Mouse (Mus musculus): Measurements from ENCODE around the gene Stk32c. TPM values are rescaled to one million over a fixed set of nuclear protein-coding genes. Genes with fewer than 3 reads are reported as not detected.

The Stk32c gene
- polyA plus RNA-seq, 1 experiment from 2014 or later, result 0.15 TPM

DNA sequence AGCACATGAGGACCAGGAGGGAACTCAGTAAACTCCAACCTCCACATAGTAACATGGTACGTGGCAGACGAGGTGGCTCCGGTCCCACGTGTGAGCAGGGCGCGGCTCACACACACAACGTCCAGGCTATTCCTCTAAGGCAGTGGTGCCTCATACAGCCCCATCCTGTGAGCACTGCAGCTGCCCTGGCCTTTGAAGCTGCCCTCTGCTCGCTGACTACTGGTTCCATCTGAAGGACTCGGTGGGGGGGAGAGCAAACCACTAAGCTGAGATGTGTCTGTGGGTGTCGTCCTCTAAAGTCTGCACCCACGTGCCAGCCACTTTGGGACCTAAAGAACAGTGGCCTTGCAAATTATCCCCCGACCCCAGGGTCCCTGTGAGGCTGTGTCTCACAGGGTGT, 17.1 kb upstream of the Stk32c start:
- no peaks in the 10 kb centered on the region for H3K36me3 ChIP-seq (ENCODE audit: control insufficient read depth, insufficient read depth, low read length)
- no peak overlapping the region for H3K9ac ChIP-seq (ENCODE audit: low read depth, low read length)
- no peak overlapping the region for H3K4me2 ChIP-seq (ENCODE audit: low read depth, low read length)
- no peaks in the 10 kb centered on the region for H3K27me3 ChIP-seq (replicated peaks; ENCODE audit: control insufficient read depth, insufficient read depth, low read length)
- no peaks in the 10 kb centered on the region for H3K9me3 ChIP-seq (ENCODE audit: control insufficient read depth, low read length)
- WGBS, result 63% methylated on average over 12 of the region's 12 CpGs
- ATAC-seq, result no peak
- H3K27ac ChIP-seq (ENCODE audit: low read length), result no peak overlapping the region
- peaks cover 16% of the 10 kb centered on the region for H3K4me1 ChIP-seq (ENCODE audit: control insufficient read depth, insufficient read depth, low read length)
- no peak overlapping the region for H3K4me3 ChIP-seq (ENCODE audit: low read length)

DNA sequence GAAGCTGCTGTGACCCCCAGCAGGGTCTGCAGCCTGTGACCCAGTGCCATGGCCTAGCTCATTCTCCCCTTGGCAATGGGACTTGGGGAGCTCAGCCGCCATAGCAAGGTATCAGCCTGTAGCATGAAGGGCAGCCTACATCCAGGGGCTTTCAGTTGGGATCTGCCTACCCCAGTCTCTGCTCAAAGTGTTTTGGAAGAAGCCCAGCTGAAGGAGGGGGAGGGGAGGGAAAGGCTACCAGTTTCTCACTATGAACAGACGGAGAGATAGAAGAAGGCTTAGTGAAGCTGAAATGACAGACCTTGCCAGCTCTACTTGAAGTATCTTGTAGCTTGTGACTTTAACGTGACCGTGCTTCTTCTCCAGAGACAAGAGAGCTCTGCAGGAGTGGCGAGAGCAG, 16.7 kb upstream of the Stk32c start:
- H3K4me2 ChIP-seq (ENCODE audit: low read depth, low read length), result no peak overlapping the region
- H3K27ac ChIP-seq (ENCODE audit: low read length), result no peak overlapping the region
- no peak overlapping the region for H3K4me3 ChIP-seq (ENCODE audit: low read length)
- no peak for ATAC-seq
- 80% methylated on average over 5 of the region's 5 CpGs for WGBS
- H3K4me1 ChIP-seq (ENCODE audit: control insufficient read depth, insufficient read depth, low read length), result peaks cover 16% of the 10 kb centered on the region
- no peaks in the 10 kb centered on the region for H3K36me3 ChIP-seq (ENCODE audit: control insufficient read depth, insufficient read depth, low read length)
- no peaks in the 10 kb centered on the region for H3K9me3 ChIP-seq (ENCODE audit: control insufficient read depth, low read length)
- H3K27me3 ChIP-seq (replicated peaks; ENCODE audit: control insufficient read depth, insufficient read depth, low read length), result no peaks in the 10 kb centered on the region
- no peak overlapping the region for H3K9ac ChIP-seq (ENCODE audit: low read depth, low read length)

DNA sequence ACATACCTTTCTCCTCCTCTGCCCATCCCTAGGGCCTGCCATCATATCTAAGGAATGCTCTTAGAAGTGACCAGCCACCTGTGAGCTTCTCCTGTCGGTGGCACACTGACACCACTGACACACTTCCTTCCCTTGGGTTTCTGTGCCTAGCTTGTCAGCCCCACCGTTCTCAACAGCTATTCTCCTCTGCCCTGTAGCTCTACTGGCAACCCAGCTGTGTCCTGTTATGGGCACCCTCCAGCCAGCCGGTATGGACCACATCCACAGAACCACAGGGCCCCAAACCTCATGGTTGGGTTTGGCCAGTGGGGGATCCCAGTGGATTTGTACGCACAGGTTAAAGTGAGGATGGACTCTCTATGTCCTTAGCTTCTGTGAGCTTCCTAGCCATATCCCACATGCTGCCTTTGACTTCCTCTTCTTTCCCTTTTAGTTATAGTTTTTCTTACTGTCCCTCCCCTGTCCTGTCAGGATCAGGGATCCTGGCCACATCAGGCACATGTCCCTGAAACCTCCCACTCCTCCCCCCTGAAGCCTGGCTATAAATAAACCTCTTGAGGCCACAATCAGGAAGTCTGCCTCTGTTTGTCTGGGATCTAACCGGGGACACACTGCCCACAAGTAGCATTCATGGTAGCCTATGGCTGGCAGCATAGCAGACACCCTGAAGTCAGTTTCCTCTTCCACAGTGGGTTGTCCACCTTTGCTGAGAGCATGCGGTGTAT, 15.5 kb upstream of the Stk32c start:
- Histone ChIP-seq H3K4me2 (ENCODE audit: low read depth, low read length) (no peak overlapping the region), H3K27ac (ENCODE audit: low read length) (no peak overlapping the region), H3K4me1 (ENCODE audit: control insufficient read depth, insufficient read depth, low read length) (peaks cover 5% of the 10 kb centered on the region; the same call in 1 of the 2 replicates), H3K9me3 (ENCODE audit: control insufficient read depth, low read length) (no peaks in the 10 kb centered on the region), H3K4me3 (ENCODE audit: low read length) (no peak overlapping the region), H3K9ac (ENCODE audit: low read depth, low read length) (no peak overlapping the region), H3K27me3 (replicated peaks; ENCODE audit: control insufficient read depth, insufficient read depth, low read length) (no peaks in the 10 kb centered on the region), H3K36me3 (ENCODE audit: control insufficient read depth, insufficient read depth, low read length) (no peaks in the 10 kb centered on the region)
- ATAC-seq, result no peak
- WGBS, result 68% methylated on average over 6 of the region's 6 CpGs

DNA sequence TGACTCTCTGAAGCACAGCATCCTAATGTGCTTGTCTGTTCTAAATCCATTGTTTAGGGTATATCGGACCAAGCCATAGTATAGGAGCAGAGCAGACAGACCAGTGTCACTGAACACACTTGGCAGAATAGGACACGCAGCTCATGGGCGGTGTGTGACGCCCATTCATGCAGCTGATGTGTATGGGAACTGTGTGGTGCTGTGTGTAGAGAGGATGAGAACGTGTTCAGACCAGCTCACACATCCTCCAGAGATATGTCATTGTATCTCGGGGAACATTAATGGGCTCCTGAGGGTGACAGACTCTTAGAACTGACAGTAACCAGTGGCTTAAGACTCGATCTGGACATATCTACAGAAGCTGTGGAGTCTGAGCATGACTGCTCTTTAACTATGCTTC, 13.3 kb upstream of the Stk32c start:
- Histone ChIP-seq H3K4me1 (ENCODE audit: control insufficient read depth, insufficient read depth, low read length) (0 out of 2 replicates have a peak, but pooled peaks cover 5% of the 10 kb centered on the region), H3K27me3 (replicated peaks; ENCODE audit: control insufficient read depth, insufficient read depth, low read length) (no peaks in the 10 kb centered on the region), H3K36me3 (ENCODE audit: control insufficient read depth, insufficient read depth, low read length) (no peaks in the 10 kb centered on the region), H3K4me3 (ENCODE audit: low read length) (no peak overlapping the region), H3K9me3 (ENCODE audit: control insufficient read depth, low read length) (no peaks in the 10 kb centered on the region), H3K4me2 (ENCODE audit: low read depth, low read length) (no peak overlapping the region), H3K27ac (ENCODE audit: low read length) (no peak overlapping the region), H3K9ac (ENCODE audit: low read depth, low read length) (no peak overlapping the region)
- ATAC-seq, result no peak
- WGBS, result 84% methylated on average over 7 of the region's 7 CpGs

DNA sequence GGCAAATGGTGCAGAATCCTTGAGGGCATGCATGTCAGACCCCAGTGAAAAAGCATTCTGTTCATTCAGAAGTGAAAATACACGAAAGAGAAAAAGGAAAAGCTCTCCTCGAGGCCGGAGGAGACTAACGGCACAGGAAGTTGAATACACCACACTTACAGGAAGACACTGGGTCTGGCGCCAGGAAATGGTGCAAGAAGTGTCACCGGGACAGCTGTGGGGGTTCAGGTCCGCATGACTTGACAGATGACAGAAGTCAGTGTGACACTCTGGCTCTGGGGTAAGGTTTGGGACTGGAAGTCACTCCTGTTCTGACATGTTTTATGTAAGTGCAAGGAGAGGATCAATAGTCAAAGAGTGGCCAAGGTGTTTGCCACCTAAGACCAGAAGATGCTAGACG, 11.6 kb upstream of the Stk32c start:
- no peaks in the 10 kb centered on the region for H3K9me3 ChIP-seq (ENCODE audit: control insufficient read depth, low read length)
- no peak overlapping the region for H3K4me3 ChIP-seq (ENCODE audit: low read length)
- no peak overlapping the region for H3K27ac ChIP-seq (ENCODE audit: low read length)
- H3K36me3 ChIP-seq (ENCODE audit: control insufficient read depth, insufficient read depth, low read length), result no peaks in the 10 kb centered on the region
- WGBS, result 61% methylated on average over 8 of the region's 8 CpGs
- peaks cover 8% of the 10 kb centered on the region; the same call in 1 of the 2 replicates for H3K4me1 ChIP-seq (ENCODE audit: control insufficient read depth, insufficient read depth, low read length)
- no peak for ATAC-seq
- H3K9ac ChIP-seq (ENCODE audit: low read depth, low read length), result no peak overlapping the region
- H3K27me3 ChIP-seq (replicated peaks; ENCODE audit: control insufficient read depth, insufficient read depth, low read length), result no peaks in the 10 kb centered on the region
- no peak overlapping the region for H3K4me2 ChIP-seq (ENCODE audit: low read depth, low read length)

DNA sequence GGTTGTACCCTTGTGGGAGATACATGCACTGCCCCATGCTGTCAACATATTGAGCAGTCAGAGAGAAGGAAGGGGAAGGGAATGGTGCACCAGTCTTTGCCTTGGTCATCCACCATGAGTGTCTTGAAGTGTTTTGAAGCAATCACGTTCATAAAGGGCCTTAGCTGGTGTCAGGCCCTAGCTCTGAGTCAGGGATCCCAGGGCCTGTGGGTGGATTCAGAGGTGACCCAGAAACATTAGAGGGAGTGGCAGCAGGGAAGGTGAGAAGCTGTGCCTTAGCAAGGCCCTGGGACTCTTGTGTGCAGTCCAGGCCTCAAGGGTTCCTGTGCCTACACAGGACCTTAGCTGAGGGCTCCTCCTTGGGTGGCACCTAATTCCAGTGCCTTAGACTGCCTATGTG, 11.0 kb upstream of the Stk32c start:
- Histone ChIP-seq H3K4me3 (ENCODE audit: low read length) (no peak overlapping the region), H3K4me2 (ENCODE audit: low read depth, low read length) (no peak overlapping the region), H3K27ac (ENCODE audit: low read length) (no peak overlapping the region), H3K27me3 (replicated peaks; ENCODE audit: control insufficient read depth, insufficient read depth, low read length) (no peaks in the 10 kb centered on the region), H3K36me3 (ENCODE audit: control insufficient read depth, insufficient read depth, low read length) (no peaks in the 10 kb centered on the region), H3K9ac (ENCODE audit: low read depth, low read length) (0 out of 2 replicates have a peak overlapping the region, but pooled peaks have one; percentile 5), H3K4me1 (ENCODE audit: control insufficient read depth, insufficient read depth, low read length) (peaks cover 13% of the 10 kb centered on the region; the same call in 1 of the 2 replicates), H3K9me3 (ENCODE audit: control insufficient read depth, low read length) (no peaks in the 10 kb centered on the region)
- ATAC-seq, result no peak
- WGBS, result 84% methylated on average over 1 of the region's 1 CpGs

- no peak overlapping the region for H3K4me2 ChIP-seq (ENCODE audit: low read depth, low read length)
- H3K9me3 ChIP-seq (ENCODE audit: control insufficient read depth, low read length), result no peaks in the 10 kb centered on the region
- H3K4me3 ChIP-seq (ENCODE audit: low read length), result no peak overlapping the region
- no peak for ATAC-seq
- no peaks in the 10 kb centered on the region for H3K27me3 ChIP-seq (replicated peaks; ENCODE audit: control insufficient read depth, insufficient read depth, low read length)
- H3K36me3 ChIP-seq (ENCODE audit: control insufficient read depth, insufficient read depth, low read length), result no peaks in the 10 kb centered on the region
- WGBS, result 83% methylated on average over 4 of the region's 4 CpGs
- H3K9ac ChIP-seq (ENCODE audit: low read depth, low read length), result no peak overlapping the region
- peaks cover 15% of the 10 kb centered on the region; the same call in 1 of the 2 replicates for H3K4me1 ChIP-seq (ENCODE audit: control insufficient read depth, insufficient read depth, low read length)
- no peak overlapping the region for H3K27ac ChIP-seq (ENCODE audit: low read length)
Measured at GRCm38 (mm10) chr7:139222341-139222740, 9.2 kb upstream of the Stk32c start.

DNA sequence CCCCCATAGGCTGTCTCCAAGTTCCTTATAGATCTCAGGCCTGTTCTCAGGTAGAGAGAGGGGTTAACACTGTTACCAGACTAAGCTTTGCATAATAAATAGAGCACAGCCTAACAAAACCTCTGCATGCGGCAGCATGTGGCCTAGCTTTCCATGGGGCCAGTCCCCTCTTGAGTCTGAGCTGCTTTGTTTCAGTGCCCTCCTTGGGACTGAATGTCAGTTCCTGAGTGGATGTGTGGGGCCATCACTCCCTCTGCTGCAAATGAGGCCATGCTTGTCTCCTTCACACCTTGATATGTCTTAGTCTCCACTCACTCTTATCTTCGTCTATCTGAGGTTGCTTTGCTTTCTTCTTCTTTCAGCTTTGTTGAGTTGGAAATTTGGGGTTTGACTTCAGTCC, 8.7 kb upstream of the Stk32c start:
- no peaks in the 10 kb centered on the region for H3K27me3 ChIP-seq (replicated peaks; ENCODE audit: control insufficient read depth, insufficient read depth, low read length)
- H3K9ac ChIP-seq (ENCODE audit: low read depth, low read length), result no peak overlapping the region
- 85% methylated on average over 2 of the region's 2 CpGs for WGBS
- H3K4me2 ChIP-seq (ENCODE audit: low read depth, low read length), result no peak overlapping the region
- ATAC-seq, result no peak
- peaks cover 15% of the 10 kb centered on the region; the same call in 1 of the 2 replicates for H3K4me1 ChIP-seq (ENCODE audit: control insufficient read depth, insufficient read depth, low read length)
- no peaks in the 10 kb centered on the region for H3K9me3 ChIP-seq (ENCODE audit: control insufficient read depth, low read length)
- H3K27ac ChIP-seq (ENCODE audit: low read length), result no peak overlapping the region
- no peak overlapping the region for H3K4me3 ChIP-seq (ENCODE audit: low read length)
- H3K36me3 ChIP-seq (ENCODE audit: control insufficient read depth, insufficient read depth, low read length), result no peaks in the 10 kb centered on the region

- H3K9me3 ChIP-seq (ENCODE audit: control insufficient read depth, low read length), result no peaks in the 10 kb centered on the region
- ATAC-seq, result no peak
- 77% methylated on average over 5 of the region's 5 CpGs for WGBS
- peaks cover 15% of the 10 kb centered on the region; the same call in 1 of the 2 replicates for H3K4me1 ChIP-seq (ENCODE audit: control insufficient read depth, insufficient read depth, low read length)
- no peak overlapping the region for H3K4me3 ChIP-seq (ENCODE audit: low read length)
- no peak overlapping the region for H3K4me2 ChIP-seq (ENCODE audit: low read depth, low read length)
- H3K9ac ChIP-seq (ENCODE audit: low read depth, low read length), result no peak overlapping the region
- no peaks in the 10 kb centered on the region for H3K36me3 ChIP-seq (ENCODE audit: control insufficient read depth, insufficient read depth, low read length)
- no peaks in the 10 kb centered on the region for H3K27me3 ChIP-seq (replicated peaks; ENCODE audit: control insufficient read depth, insufficient read depth, low read length)
- H3K27ac ChIP-seq (ENCODE audit: low read length), result no peak overlapping the region
Measured at GRCm38 (mm10) chr7:139221072-139221471, 8.0 kb upstream of the Stk32c start.

- Histone ChIP-seq H3K27me3 (replicated peaks; ENCODE audit: control insufficient read depth, insufficient read depth, low read length) (no peaks in the 10 kb centered on the region), H3K27ac (ENCODE audit: low read length) (no peak overlapping the region), H3K4me3 (ENCODE audit: low read length) (no peak overlapping the region), H3K4me2 (ENCODE audit: low read depth, low read length) (no peak overlapping the region), H3K9ac (ENCODE audit: low read depth, low read length) (no peak overlapping the region), H3K4me1 (ENCODE audit: control insufficient read depth, insufficient read depth, low read length) (peaks cover 13% of the 10 kb centered on the region; the same call in 1 of the 2 replicates), H3K36me3 (ENCODE audit: control insufficient read depth, insufficient read depth, low read length) (no peaks in the 10 kb centered on the region), H3K9me3 (ENCODE audit: control insufficient read depth, low read length) (no peaks in the 10 kb centered on the region)
- peak; percentile 75 for ATAC-seq
- 29% methylated on average over 2 of the region's 2 CpGs for WGBS
Measured at GRCm38 (mm10) chr7:139220303-139220702, 7.2 kb upstream of the Stk32c start.
